Mouse (Mus musculus): Measurements from ENCODE around the gene Dclre1a. TPM values are rescaled to one million over a fixed set of nuclear protein-coding genes. Genes with fewer than 3 reads are reported as not detected.

Dclre1a gene
- 2.2 TPM for polyA plus RNA-seq (2017; shearing (Covaris generic))

GRCm38 (mm10) chr19:56547456-56548229 is at the start of gene Dclre1a:
Gene Dclre1a, minus strand, starts transcription at chr19:56548222.

GRCm38 (mm10) chr19:56548230-56549032 is 409 bp upstream of the Dclre1a start, which contains the start of gene Nhlrc2:
Gene Nhlrc2, plus strand, starts transcription at chr19:56548261.

Other genes with a start within 250 kb of the Dclre1a start
- gene Nrap, start 158.2 kb downstream of the Dclre1a start, polyA plus RNA-seq (2017; shearing (Covaris generic)): not detected
- 10.3 TPM for gene Casp7, start 151.1 kb downstream of the Dclre1a start, polyA plus RNA-seq (2017; shearing (Covaris generic))
- gene Plekhs1, start 86.6 kb downstream of the Dclre1a start, polyA plus RNA-seq (2017; shearing (Covaris generic)): not detected
- 26.0 TPM for gene Nhlrc2, start within 50 bp of the Dclre1a start, polyA plus RNA-seq (2017; shearing (Covaris generic))
- gene Adrb1, start 174.0 kb upstream of the Dclre1a start, polyA plus RNA-seq (2017; shearing (Covaris generic)): not detected

Data from naive thymus-derived CD4-positive, alpha-beta T cell, adult 5 months (primary cell).